Mouse (Mus musculus) kidney, adult 18-20 months (tissue): ENCODE data around the gene Nmnat2.

ENCODE experiments used
- DNase-seq: peaks from one replicate; pipeline ENCODE4 v3.0.0; 2021

The Nmnat2 gene

GRCm38 (mm10) chr1:153023018-153023417 lies 68.2 kb downstream of the Nmnat2 start:
- no peak for DNase-seq

- no peak for DNase-seq
Measured at GRCm38 (mm10) chr1:153023875-153024274, 69.1 kb downstream of the Nmnat2 start.

- no peak for DNase-seq
Measured at GRCm38 (mm10) chr1:153024453-153024852, 69.7 kb downstream of the Nmnat2 start.

DNA sequence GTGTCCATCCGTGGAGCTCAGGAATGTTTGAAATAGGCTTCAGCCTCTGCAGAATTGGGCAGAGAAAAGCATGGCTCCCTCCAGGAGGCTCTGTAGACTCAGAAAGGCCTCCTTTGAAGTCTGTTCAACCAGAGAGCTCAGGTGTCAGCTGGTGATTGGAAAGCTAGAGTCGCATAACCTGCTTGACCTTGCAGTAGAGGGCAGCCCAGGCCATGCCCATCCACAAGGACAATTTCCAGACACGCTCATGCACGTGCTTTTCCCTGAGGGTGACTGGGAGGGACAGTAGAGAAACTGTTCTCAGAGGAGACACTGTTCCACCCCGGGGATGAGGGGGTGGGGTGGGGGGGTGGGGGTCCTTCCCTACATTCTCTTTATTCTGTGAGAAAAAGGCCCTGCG lies 76.6 kb downstream of the Nmnat2 start:
- DNase-seq: no peak

- DNase-seq: no peak
Measured at GRCm38 (mm10) chr1:153031954-153032353, 77.2 kb downstream of the Nmnat2 start.

- no peak for DNase-seq
Measured at GRCm38 (mm10) chr1:153033145-153033908, 78.5 kb downstream of the Nmnat2 start.

DNA sequence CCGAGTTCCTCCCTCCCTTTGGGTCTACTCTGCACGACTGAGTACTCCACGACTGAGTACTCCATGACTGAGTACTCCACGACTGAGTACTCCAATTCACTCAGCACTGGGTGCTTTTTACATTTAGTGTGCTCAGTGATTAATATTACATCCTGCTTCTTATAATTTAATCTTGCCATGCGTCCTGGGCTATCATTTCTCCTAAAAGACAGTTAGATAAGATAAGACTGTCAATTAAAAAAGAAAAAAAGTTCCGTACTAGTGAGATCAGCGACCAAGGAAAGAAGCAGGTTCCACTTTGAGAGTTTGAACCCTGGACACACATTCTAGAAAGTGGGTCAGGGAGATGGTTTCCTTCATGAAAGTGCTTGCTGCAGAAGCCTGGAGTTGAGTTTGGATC lies 79.3 kb downstream of the Nmnat2 start:
- DNase-seq: no peak

GRCm38 (mm10) chr1:153035328-153035944 lies 80.6 kb downstream of the Nmnat2 start:
- DNase-seq: peak; percentile 56

GRCm38 (mm10) chr1:153037353-153038345 lies 82.9 kb downstream of the Nmnat2 start:
- no peak for DNase-seq

- DNase-seq: no peak
Measured at GRCm38 (mm10) chr1:153040091-153040490, 85.3 kb downstream of the Nmnat2 start.

DNA sequence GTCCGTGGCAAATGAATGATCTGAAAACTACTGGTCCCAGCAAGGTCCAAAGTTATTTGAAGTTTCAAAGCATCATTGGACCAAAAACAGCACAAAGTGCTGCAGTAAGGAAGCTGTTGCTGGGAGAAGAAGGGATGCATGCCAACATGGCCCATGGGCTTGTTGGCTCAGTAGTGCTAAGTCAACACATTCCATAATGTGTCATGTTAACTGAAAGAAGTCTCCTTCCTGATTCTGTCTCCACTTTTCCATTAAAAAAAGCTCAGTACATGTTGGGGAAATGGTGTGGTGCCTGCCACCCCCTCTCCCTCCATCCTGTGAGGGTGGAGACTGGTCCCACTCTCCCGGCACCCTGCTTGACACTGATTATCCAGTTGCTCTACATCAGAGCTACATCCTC lies 86.3 kb downstream of the Nmnat2 start:
- no peak for DNase-seq

- DNase-seq: no peak
Measured at GRCm38 (mm10) chr1:153042318-153042717, 87.5 kb downstream of the Nmnat2 start.

DNA sequence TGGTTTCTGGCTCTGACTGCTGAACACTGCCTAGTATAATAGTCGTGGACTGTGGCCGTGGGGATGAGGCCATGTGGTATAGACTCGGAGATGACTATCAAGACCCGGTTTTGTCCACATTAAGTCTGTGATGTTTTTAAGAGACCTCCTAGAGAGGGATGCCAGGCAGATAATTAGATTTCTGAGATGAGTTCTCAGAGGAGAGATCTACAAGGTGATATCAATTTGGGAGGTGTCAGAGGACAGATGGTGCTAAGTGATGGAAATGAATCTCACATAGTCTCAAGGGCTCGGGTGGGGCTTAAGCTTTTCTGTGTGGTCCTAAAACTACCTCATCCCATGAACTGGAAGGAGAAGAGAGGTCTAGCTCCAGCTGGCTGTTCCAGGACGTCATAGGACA lies 88.5 kb downstream of the Nmnat2 start:
- no peak for DNase-seq

DNA sequence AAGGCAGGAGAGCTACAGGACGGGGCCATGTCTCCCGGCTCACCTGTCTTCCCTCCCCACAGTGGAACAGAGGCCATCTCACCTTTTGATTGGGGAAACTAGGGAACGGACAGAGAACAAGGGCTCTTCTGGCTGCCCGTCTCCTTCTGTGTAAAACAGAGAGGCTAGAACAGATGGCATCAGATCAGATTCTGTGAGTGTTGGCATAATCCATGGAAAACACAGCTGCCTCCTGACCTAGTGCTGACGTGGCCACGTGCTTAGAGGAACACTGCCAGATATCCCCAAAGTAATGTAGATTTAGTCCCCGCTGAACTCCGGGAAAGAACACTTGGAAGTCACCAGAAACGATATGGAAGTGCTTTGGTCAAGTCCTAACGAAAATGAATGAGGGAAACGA lies 90.6 kb downstream of the Nmnat2 start:
- no peak for DNase-seq

- DNase-seq: peak; percentile 30
Measured at GRCm38 (mm10) chr1:153048147-153048878, 93.5 kb downstream of the Nmnat2 start.

GRCm38 (mm10) chr1:153049451-153049850 lies 94.7 kb downstream of the Nmnat2 start:
- no peak for DNase-seq

DNA sequence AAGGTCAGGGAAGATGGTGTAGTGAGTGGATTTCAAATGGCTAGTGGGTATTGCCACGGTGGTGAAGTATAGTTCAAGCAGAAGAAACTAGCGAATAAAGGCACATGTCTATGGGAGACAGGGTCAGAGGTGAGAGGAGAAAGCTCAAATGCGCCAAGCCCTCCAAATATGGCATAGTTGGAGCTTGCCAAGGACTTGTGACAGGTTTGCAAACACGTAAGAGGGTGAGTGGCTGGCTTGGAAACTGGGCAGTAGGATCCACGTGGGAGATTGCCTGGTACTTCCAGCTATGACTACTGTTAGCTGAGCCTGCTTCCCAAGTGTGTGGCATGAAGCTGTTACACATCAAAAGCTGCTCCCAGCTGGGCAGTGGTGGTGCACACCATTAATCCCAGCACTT lies 96.7 kb downstream of the Nmnat2 start:
- DNase-seq: no peak

DNA sequence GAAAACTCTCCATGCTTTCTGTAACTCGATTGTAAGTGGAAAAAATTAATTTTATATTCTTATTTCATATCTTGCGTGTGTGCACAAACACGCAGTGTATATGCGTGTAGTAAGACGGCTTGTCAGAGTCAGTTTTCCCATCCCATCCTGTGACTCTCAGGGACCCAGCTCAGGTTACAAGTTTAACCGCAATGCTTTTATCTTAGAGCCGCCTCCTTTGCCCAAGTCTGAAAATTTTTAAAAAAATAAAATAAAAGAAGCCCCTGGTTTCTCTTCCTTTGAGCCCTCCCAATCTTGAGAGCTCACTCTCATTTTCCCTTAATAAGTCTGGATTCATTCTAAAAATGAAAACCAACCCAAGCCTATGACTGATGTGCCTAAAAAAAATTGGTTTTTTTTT lies 98.8 kb downstream of the Nmnat2 start:
- DNase-seq: no peak

GRCm38 (mm10) chr1:153054112-153054821 lies 99.5 kb downstream of the Nmnat2 start:
- peak; percentile 16 for DNase-seq

DNA sequence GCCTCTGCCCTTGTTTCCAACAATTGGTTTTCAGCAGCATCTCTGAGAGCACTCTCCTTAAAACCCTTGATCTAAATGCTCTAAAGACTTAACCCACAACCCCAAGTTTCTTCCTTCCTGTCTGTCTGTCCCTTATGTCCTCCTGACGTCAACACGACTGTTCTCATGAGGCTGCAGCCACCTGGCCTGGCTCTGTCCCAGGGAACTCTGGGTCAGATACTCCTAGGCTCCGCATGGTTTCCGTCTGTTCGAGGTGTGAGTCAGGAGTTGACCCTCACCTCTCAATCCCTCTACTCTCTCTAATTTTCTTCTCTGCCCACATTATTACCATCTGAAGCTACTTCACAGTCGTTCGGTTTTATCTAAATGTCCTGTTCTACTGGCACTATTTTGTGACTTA lies 103.5 kb downstream of the Nmnat2 start:
- DNase-seq: no peak

DNA sequence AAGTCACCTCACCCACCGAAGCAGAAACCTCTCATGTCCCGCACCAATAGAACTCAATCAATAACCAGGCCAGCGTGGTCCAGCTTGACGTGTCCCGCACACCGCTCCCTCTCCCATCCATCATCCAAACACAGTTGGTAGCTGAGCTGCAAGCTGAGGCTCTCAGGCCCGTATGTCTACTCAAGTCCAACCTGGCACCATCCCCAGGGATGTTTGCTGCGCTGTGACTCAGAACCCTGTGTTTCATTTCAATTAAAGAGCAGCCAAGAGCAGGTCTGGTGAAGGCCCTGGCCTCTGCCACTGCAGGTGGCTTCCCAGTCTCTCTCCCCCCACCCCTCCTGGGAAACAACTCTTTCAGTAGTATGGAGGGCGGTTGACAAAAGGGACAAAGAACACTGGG lies 104.8 kb downstream of the Nmnat2 start:
- no peak for DNase-seq

DNA sequence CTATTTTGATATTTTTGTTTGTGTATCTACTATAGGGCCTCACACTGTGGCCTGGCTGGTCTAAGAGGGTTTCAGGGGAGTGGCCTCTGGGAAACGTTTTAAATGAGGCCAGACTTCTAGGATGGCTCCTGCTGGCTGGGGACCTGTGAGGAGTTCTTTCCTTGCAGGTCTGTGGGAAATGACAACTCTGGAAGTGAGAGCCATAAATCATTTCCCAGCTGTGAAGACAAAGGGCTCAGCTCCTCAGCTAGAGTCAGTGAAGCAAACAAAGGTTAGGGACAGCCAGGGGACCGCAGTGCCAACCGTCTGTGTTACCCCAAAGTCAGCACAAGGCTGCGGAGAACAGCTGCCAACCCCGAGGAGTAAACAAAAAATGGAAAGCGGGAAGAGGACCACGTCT lies 107.8 kb downstream of the Nmnat2 start:
- no peak for DNase-seq
